Mouse (Mus musculus) neural tube, embryonic 15.5 days (tissue): ENCODE measurements at regions not wholly inside any gene's neighbourhood (a gene's known extent, or its start where the extent isn't known, plus 50 kb on each side); places are given as distances from the start of the nearest gene placed in this dataset.

Experiments
- ATAC-seq: fragments of 200-750 bp; cut with Nextera tagmentation; 2 replicates; pipeline ENCODE4 v1.8.0; 2017; ENCODE audit warnings: mild to moderate bottlenecking, moderate TSS enrichment, moderate library complexity; ENCODE audit not compliant: low FRiP score
- H3K27ac ChIP-seq: fragments of 300-500 bp; sonication (generic); replicated peaks from 2 replicates; pipeline ENCODE4 v1.5.1; 2015; ENCODE audit warnings: mild to moderate bottlenecking, inconsistent platforms
- H3K27me3 ChIP-seq: fragments of 300-500 bp; sonication (generic); replicated peaks from 2 replicates; pipeline ENCODE4 v1.6.1; 2015; ENCODE audit warnings: inconsistent platforms
- H3K36me3 ChIP-seq: fragments of 300-500 bp; sonication (generic); 2 replicates; pipeline ENCODE4 v1.6.1; 2015; ENCODE audit warnings: inconsistent platforms
- H3K4me1 ChIP-seq: fragments of 300-500 bp; sonication (generic); 2 replicates; pipeline ENCODE4 v1.6.1; 2015; ENCODE audit warnings: inconsistent platforms
- H3K4me2 ChIP-seq: fragments of 300-500 bp; sonication (generic); 2 replicates; pipeline ENCODE4 v1.6.1; 2015; ENCODE audit warnings: inconsistent platforms, mild to moderate bottlenecking, moderate library complexity
- H3K4me3 ChIP-seq: fragments of 300-500 bp; sonication (generic); replicated peaks from 2 replicates; pipeline ENCODE4 v1.5.1; 2015; ENCODE audit warnings: mild to moderate bottlenecking, inconsistent platforms
- H3K9ac ChIP-seq: fragments of 300-500 bp; sonication (generic); replicated peaks from 2 replicates; pipeline ENCODE4 v1.6.1; 2015; ENCODE audit warnings: mild to moderate bottlenecking, inconsistent platforms
- H3K9me3 ChIP-seq: fragments of 300-500 bp; sonication (generic); replicated peaks from 2 replicates; pipeline ENCODE4 v1.6.1; 2016; ENCODE audit warnings: inconsistent platforms
- WGBS: fragments of 180-500 bp; shearing (Covaris S2); methylation state at CpG from one replicate; pipeline ENCODE4 v1.1.7; 2015; ENCODE audit warnings: mixed read lengths; 5-methylcytosine and 5-hydroxymethylcytosine counted together

DNA sequence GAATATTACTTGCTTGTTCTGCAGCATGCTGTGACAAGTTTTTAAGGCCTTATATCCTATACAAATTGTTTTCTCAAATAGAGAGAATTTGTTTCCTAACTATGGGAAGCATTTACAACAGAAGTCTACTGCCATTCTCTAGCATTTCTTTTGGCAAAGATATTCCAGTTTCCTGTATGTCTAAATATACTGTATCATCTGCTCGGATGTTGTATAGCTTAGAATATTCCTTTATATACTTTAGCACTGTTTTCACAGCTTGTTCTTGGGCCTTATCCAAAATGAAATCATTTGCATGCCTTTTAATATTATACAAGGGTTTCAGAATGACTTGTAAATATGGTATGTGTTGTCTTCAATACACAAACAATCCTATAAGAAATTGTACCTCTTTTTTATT lies 92.1 kb upstream of the Ins2 start:
- H3K36me3 ChIP-seq = no peaks in the 10 kb centered on the region
- WGBS = 88% methylated on average over 1 of the region's 1 CpGs

DNA sequence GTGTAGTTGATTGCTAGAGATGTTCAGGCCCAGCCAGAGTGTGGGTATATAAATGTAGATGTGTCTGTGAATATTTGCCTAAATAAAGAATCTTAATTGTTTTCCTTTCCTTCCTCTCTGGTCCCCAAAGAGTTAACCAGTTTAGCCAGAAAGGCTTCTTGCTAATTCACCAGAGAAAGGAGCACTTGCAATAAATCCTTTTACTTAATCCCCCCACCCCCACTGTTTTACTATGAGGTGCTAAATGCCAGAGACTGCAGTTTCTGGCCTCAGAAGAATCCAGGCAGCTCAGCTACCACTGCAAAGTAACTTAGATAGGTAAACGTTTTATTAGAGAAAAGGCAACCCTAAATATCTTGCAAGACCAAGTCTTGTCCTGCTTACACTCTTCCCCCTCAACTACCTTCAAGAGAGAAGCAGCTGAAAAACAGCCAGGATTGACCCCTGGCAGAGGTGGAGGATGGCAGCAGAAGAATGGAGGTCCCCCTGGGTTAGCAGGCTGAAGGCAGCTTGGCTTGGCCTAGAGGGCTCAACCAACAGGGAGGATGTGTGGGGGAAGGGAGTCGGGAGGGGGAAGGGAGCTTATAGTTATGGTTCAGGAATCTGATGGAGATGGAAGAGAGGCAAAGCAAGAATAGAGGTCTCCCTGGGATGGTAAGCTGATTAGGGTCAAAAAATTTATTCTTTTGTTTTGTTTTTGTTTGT lies 87.9 kb upstream of the Ins2 start:
- H3K36me3 ChIP-seq = no peaks in the 10 kb centered on the region
- no peak overlapping the region for H3K4me3 ChIP-seq
- H3K27me3 ChIP-seq = no peaks in the 10 kb centered on the region
- no peak for ATAC-seq
- no peak overlapping the region for H3K4me2 ChIP-seq
- H3K4me1 ChIP-seq = 0 out of 2 replicates have a peak, but pooled peaks cover 3% of the 10 kb centered on the region
- H3K27ac ChIP-seq = no peak overlapping the region
- H3K9ac ChIP-seq = no peak overlapping the region
- 5% methylated on average over 2 of the region's 2 CpGs for WGBS
- no peaks in the 10 kb centered on the region for H3K9me3 ChIP-seq

More for the DNA sequence above, 92.1 kb upstream of the Ins2 start:
- no peak overlapping the region for H3K4me3 ChIP-seq
- no peak for ATAC-seq
- H3K27me3 ChIP-seq = no peaks in the 10 kb centered on the region
- no peak overlapping the region for H3K27ac ChIP-seq
- H3K9me3 ChIP-seq = no peaks in the 10 kb centered on the region
- 0 out of 2 replicates have a peak, but pooled peaks cover 3% of the 10 kb centered on the region for H3K4me1 ChIP-seq
- no peak overlapping the region for H3K9ac ChIP-seq
- no peak overlapping the region for H3K4me2 ChIP-seq

DNA sequence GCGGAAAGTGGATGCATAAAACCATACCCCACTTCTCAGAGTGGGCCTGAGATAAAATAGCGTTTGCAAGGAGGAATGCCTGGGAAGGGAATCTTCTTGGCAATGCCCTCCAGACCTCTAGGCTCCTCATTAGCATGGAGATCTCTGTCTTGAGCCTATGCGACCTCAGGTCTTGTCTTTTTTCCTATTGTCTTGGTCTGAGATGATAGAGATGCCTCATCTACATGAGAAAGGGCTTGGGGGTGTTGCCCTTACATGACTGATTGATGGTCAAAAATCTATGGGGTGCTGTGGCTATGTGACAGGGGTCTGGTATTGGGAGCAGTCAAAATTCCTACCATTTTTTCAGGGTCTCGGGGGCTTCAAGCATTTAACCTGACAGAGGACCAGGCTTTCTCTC lies 67.5 kb upstream of the Ins2 start:
- Histone ChIP-seq H3K9ac (no peak overlapping the region), H3K27ac (no peak overlapping the region), H3K27me3 (no peaks in the 10 kb centered on the region), H3K4me1 (no peaks in the 10 kb centered on the region), H3K36me3 (no peaks in the 10 kb centered on the region), H3K4me2 (no peak overlapping the region), H3K9me3 (no peaks in the 10 kb centered on the region), H3K4me3 (no peak overlapping the region)
- 56% methylated on average over 4 of the region's 4 CpGs for WGBS
- no peak for ATAC-seq

DNA sequence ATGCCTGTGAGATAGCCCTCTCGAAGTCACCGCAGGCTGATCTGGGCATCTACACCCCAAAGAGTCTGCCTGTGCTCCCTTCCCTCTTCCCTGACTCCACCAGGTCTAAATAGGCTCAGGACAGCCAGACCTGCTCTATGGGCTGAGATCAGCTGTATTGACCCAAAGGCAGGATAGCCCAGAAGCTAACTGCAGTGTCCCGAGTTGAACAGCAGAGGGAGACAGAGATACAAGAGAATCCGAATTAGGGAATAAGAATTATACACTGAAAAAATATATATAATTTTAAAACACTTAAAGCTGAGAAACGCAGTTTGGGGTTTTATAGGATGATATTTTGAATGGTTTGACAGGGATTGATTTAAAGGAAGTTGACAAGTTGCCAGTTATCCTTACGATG lies 56.2 kb upstream of the Ins2 start:
- Histone ChIP-seq H3K36me3 (no peaks in the 10 kb centered on the region), H3K4me1 (no peaks in the 10 kb centered on the region), H3K9me3 (no peaks in the 10 kb centered on the region), H3K27me3 (no peaks in the 10 kb centered on the region), H3K9ac (0 out of 2 replicates have a peak overlapping the region, but pooled peaks have one; percentile 17), H3K27ac (no peak overlapping the region), H3K4me3 (no peak overlapping the region), H3K4me2 (no peak overlapping the region)
- WGBS = 30% methylated on average over 6 of the region's 6 CpGs
- no peak for ATAC-seq

DNA sequence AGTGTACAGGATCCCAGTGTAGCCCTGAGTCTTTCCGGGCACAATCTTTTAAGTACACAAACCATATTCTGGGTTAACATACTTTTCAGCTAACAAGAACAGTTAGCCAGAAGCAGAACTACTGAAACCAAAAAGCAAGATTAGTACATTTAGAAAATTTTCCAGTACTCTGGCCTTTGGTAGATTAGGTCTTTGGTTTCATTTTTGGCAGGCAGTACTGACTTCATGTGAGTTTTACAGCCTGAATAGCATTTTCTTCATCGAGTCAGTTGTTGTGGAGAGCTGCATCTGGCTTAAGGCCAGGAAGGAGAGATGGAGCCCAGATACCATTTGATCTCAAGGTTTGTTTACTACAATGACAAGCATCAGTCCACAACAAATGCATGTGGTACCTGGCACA lies 51.3 kb upstream of the Ins2 start:
- no peak overlapping the region for H3K9ac ChIP-seq
- no peaks in the 10 kb centered on the region for H3K4me1 ChIP-seq
- no peaks in the 10 kb centered on the region for H3K27me3 ChIP-seq
- no peak overlapping the region for H3K4me2 ChIP-seq
- H3K4me3 ChIP-seq = no peak overlapping the region
- WGBS = 68% methylated on average over 2 of the region's 2 CpGs
- no peak overlapping the region for H3K27ac ChIP-seq
- no peak for ATAC-seq
- no peaks in the 10 kb centered on the region for H3K36me3 ChIP-seq
- no peaks in the 10 kb centered on the region for H3K9me3 ChIP-seq
